Mouse (Mus musculus): ENCODE measurements around the gene Gm21833.

DNA sequence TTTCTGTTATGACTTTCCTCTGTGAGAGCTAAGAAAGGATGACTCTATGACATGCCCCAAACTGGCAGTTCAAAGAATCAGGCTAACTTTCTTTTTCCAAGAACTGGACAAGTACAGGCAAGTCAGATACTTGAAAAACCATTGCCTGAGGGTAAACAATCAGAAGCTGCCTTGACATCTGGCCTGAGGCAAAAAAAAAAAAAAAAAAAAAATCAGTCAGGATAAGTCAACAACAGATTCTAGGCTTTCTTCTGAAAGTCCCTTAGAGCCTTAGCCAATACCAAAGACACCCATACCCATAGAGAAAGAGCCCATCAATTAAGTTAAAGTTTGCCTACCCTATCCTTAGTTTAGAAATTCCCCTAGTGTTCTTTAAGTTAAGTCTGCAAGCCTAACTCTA, 38.7 kb upstream of the Gm21833 start:
- no peak for TF ChIP-seq CTCF (IDR thresholded peaks at IDR 0.05 in 2 of 3, conservative IDR thresholded peaks at IDR 0.05 in 1 of 3; ENCODE audit: control insufficient read depth in 1 of 3, insufficient read depth in 1 of 3, low read depth in 2 of 3, low read length in 3 of 3, poor library complexity in 1 of 3, severe bottlenecking in 1 of 3)
- TF ChIP-seq KAT2A (conservative IDR thresholded peaks at IDR 0.05; ENCODE audit: low read depth, low read length), result no peak
- TF ChIP-seq ZMIZ1 (IDR thresholded peaks at IDR 0.05; ENCODE audit: low read depth, low read length), result no peak
- no peak for TF ChIP-seq USF2 (IDR thresholded peaks at IDR 0.05; ENCODE audit: borderline replicate concordance in 1 of 2, insufficient read depth in 1 of 2, low read depth in 1 of 2, low read length in 2 of 2)
